Mouse (Mus musculus): ENCODE results near the gene Mrpl3. TPM values are rescaled to one million over a fixed set of nuclear protein-coding genes. Genes with fewer than 3 reads are reported as not detected.

The Mrpl3 gene
- polyA plus RNA-seq, 1 experiment from 2014 or later = 126 TPM

Other genes with a start within 250 kb of the Mrpl3 start
- gene Nudt16, start 78.6 kb downstream of the Mrpl3 start, polyA plus RNA-seq (2016; fragmentation: Nextera tagmentation; extraction: Ambion mirVana) = 11.3 and 12.0 TPM in 2 replicates
- not detected in 2 replicates for gene 1700080E11Rik, start 91.9 kb downstream of the Mrpl3 start, polyA plus RNA-seq (2016; fragmentation: Nextera tagmentation; extraction: Ambion mirVana)